Mouse (Mus musculus): Measurements from ENCODE around the gene Dtx3l.
"Not testable (repeated sequence)": the region's sequence is repeated elsewhere in the genome, so short reads cannot be mapped to it uniquely, and the experiment has no call there.

The Dtx3l gene

GRCm38 (mm10) chr16:35938211-35939151 lies at the start of gene Dtx3l, which contains the start of gene Parp9:
Gene Dtx3l (minus strand): TSS chr16:35939151.
Gene Parp9 (plus strand): TSS chr16:35938470.
- peak; percentile 66 for DNase-seq (ENCODE audit: low spot score)

- no peak for DNase-seq (ENCODE audit: low spot score)
Measured at GRCm38 (mm10) chr16:35987930-35988329, 49.0 kb upstream of the Dtx3l start.

GRCm38 (mm10) chr16:35984471-35984870 lies 45.5 kb upstream of the Dtx3l start:
- DNase-seq (ENCODE audit: low spot score): no peak

DNA sequence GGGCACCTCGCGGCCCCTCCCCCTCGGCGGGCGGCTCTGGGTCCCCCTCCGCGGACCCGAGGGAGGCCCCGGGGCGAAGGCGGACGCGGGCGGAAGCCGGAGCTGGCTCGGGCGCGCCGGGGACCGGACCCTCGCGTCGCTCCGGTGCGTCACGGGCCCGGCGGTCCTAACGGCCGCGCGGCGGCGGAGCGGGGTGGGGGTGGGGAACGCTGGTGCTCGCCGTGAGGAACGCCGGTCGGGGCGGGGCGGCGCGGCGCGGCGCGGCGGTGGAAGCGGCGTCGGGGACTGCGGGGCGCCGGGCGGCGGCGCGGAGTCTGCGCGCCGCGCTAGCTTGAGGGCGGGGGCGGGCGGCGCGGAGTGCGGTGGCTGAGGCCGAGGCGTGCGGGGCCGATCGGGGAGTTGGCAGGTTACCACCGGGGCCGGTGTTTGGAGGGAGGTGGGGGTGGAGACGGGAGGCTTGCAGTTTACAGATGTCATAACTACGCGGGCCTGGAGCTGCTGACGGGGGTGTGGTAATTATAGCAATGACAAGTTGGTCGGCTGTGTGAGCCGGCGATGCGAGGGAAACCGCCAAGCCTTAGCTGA lies 44.7 kb upstream of the Dtx3l start:
- peak; percentile 79 for DNase-seq (ENCODE audit: low spot score)

DNA sequence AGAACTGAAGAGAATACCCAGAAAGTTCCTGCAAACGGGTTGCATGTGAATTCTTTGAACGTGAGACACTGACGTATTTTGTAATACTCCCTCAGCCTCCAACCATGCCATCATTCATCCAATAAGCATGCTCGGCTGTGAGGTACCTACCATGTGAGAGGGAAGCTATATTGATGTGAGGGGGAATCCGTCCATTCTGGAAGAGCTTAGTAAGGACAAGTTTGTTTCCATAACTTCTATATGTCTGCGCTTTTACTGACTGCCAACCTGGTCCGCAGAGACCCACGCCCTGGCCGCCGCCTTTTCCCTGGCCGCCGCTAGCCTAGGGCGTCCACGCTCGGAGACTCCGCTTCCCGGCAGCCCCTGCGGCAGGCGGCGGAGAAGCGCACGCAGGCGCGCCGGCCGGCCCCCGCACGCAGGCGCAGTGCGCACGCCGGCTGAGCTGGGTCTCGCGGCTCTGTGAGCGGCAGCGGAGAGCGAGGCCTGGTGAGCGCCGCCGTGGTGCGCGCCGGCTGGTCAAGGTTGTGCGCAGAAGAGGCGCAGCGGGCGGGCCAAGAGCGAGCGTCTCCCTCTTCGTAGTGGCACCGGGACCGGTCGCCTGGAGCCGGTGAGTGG lies 44.1 kb upstream of the Dtx3l start:
- peak; percentile 94 for DNase-seq (ENCODE audit: low spot score)

GRCm38 (mm10) chr16:35982506-35982901 lies 43.6 kb upstream of the Dtx3l start:
- DNase-seq (ENCODE audit: low spot score): no peak

GRCm38 (mm10) chr16:35981363-35981821 lies 42.4 kb upstream of the Dtx3l start:
- DNase-seq (ENCODE audit: low spot score): peak; percentile 100

DNA sequence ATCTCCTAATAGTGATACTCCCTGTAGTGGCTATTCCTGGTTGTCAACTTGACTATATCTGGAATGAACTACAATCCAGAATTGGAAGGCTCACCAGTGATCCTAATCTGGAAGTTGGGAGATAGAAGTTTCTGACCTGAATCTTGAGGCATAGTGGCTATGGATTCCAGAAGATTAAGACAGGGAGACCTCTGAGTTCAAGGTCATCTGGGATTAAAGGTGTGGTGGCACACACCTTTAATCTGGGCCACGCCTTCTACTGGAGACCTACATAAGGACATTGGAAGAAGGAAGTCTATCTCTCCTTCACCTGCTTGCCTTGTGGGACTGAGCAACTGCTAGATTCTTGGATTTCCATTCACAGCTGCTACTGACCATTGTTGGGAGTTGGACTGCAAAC lies 39.5 kb upstream of the Dtx3l start, which contains the start of gene Kpna1:
Kpna1 (plus strand) TSS at position 301 of the 400 bp plus-strand sequence.
- not testable (repeated sequence) for DNase-seq (ENCODE audit: low spot score)

GRCm38 (mm10) chr16:35974021-35974420 lies 35.1 kb upstream of the Dtx3l start:
- DNase-seq (ENCODE audit: low spot score): no peak

DNA sequence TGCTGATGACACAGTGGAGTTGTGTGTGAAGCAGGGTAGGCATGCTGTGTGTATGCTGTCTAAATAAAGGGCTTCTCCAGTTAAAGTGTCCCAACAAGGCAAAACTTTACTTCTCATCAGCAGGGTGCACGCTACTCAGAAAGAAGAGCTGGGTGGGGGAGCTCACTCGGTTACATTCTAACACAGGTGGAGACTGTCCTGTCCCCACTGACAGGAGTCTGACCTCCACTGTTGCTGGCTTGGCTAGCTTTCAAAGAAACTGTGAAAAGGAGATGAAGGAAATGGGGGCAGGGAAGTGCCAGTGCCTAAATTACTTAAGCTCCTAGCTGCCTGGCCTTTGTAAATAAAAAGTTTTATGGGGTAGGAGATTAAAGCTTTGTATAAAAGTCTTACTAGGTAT lies 29.2 kb upstream of the Dtx3l start:
- no peak for DNase-seq (ENCODE audit: low spot score)

- no peak for DNase-seq (ENCODE audit: low spot score)
Measured at GRCm38 (mm10) chr16:35967319-35967718, 28.4 kb upstream of the Dtx3l start.

DNA sequence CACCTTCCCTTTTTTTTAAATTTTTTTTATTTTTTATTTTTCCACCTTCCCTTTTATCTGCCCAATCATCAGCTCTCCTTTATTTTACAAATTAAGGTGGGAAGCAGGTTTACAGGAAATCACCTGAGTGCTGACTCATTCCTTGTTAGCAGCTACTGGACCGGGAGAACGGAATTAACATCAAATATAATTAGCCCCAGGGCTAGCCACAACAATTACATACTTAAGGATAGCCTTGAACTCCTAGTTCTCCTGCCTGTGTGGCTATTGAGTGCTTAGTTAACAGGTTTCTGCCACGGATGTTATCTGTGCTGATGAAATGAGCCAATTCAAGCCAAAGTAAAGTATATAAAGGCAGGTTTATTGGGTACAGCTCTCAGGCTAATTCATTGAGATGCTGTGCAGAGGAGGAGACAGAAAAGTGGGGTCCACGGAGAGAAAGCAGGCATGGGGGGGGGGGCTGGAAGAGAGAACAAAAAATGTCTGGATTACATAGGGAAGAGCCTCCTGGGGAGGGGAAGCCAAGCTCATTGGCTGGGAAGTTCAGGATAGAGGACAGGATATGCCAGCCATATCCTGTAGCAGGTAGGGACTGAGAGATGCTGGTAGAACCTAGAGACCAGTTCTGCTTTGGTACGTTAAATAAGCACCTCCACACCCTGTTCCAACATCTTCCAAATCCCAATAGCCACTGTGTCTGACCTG lies 27.6 kb upstream of the Dtx3l start:
- DNase-seq (ENCODE audit: low spot score): no peak

DNA sequence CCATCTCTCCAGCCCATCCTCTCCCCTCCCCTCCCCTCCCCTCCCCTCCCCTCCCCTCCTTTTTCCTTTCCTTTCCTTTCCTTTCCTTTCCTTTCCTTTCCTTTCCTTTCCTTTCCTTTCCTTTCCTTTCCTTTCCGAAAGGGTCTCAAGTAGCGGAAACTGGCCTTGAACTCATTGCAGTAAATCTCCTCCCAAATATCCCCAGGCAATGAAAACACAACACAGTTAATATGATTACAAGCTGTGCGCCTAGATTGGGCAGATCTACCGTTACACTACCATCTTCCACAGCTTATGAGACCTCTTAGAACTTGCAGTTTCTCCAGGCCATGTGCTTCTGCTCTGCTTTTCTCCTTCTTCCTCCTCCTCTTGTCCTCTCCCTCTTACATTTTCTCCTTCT lies 27.0 kb upstream of the Dtx3l start:
- DNase-seq (ENCODE audit: low spot score): not testable (repeated sequence)

DNA sequence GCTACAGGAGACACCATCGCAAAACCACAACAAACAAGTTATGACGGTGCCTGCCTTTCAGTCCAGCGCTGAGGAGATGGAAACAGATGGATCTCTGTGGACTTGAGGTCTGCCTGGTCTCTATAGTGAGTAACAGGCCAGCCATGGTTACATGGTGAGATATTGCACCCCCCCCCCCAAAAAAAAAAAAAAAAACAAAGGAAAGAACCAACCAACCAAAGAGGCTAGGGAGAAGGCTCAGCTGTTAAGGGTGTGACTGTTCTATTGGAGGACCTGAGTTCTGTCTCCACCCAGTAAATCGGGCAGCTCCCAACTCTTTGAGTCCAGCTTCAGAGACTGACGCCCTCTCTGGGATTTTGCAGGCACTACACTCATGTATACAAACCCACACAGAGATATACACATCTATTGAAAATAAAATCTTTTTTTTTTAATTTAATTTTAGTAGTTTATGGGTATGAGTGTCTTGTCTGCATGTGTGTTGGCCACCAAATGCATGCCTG lies 13.7 kb upstream of the Dtx3l start:
- no peak for DNase-seq (ENCODE audit: low spot score)

GRCm38 (mm10) chr16:35951216-35951615 lies 12.3 kb upstream of the Dtx3l start:
- DNase-seq (ENCODE audit: low spot score): no peak

DNA sequence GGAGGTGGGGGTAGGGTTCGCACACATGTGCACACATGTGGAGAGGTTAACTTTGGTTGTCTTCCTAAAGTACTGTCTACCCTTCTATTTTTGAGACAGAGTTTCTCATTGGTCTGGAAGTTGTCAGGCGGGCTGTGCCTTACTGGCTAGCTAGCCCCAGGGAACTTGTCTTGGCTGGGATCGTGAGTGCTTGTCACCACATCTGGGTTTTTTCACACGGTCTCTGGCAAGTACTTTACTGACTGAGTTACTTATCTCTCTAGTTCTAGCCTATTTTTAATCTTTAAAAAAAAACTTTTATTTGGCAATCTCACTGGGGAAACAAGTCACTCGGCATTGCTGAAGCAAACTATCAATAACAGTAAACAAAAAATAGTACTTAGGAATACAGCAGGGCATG lies 10.3 kb upstream of the Dtx3l start:
- no peak for DNase-seq (ENCODE audit: low spot score)

DNA sequence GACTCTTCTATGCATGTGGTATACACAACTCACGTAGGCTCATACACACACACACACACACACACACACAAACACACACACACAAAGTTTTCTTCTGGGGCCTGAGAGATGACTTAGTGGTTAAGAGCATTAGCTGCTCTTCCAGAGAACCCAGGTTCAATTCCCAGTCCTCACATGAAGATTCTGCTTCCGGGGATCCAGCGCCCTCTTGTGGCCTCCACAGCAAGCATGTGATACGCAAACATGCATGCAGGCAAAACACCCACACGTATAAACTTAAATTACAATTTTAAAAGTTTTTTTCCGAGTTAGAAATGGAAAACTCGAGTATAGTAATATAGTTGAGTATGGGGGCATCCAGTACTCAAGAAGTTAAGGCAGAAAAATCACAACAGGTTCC lies 2.4 kb upstream of the Dtx3l start:
- peak; percentile 47 for DNase-seq (ENCODE audit: low spot score)

- peak; percentile 88 for DNase-seq (ENCODE audit: low spot score)
Measured at GRCm38 (mm10) chr16:35939690-35940089, 739 bp upstream of the Dtx3l start.

DNA sequence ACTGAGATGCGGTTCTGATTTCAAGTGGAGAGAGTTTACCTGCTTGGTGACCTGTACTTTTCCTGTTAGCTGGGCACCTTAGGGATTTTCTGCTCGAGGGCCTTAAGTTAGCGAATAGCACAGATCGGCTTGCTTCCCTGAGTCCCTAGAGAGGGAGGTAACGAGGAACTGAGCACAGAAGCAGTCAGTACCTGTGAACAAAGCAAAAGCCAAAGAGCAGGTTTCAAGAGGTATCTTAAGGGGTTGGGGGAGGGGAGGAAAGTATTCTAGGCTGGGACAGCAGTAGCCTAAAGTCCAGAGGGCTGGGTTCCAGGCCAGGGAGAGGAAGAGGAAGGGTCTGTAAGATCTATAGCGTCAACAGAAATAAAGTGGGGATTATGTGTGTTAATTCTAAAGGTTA lies 310 bp upstream of the Dtx3l start:
- DNase-seq (ENCODE audit: low spot score): no peak

DNA sequence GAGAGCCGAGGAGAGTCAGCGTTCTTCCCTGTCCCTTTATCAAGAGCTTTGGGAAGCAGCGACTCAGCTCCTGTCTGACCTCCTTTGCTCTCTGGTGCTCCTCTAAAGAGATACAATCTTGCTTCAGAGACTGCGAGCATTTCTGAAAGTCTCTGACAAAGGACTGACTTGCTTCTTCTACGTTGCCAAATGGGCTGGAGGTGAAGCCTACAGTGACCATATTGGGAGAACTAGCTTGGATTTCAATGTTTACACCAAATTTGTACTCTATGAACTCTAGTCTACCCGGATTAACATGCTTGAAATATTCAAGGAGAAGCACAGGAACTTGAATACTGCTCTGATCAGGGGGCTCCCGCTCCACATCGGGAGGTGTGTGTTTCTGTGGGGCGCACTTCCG lies 5.8 kb downstream of the Dtx3l start:
- no peak for DNase-seq (ENCODE audit: low spot score)

- no peak for DNase-seq (ENCODE audit: low spot score)
Measured at GRCm38 (mm10) chr16:35932179-35933055, 6.5 kb downstream of the Dtx3l start.
